Mouse (Mus musculus): Measurements from ENCODE around the gene Stn1.

- TF ChIP-seq CTCF (IDR thresholded peaks at IDR 0.05; ENCODE audit: borderline replicate concordance, extremely low read depth, insufficient read depth, insufficient read length) (no peak), POLR2A (IDR thresholded peaks at IDR 0.05; ENCODE audit: borderline replicate concordance, extremely low read depth, insufficient read depth, insufficient read length, poor library complexity, severe bottlenecking) (no peak)
Measured at GRCm38 (mm10) chr19:47471808-47472207, 65.5 kb downstream of the Stn1 start.

Measured in brain, embryonic 14.5 days (tissue).